Mouse (Mus musculus) midbrain, embryonic 16.5 days (tissue): Measurements from ENCODE around the gene Nme7. TPM values are rescaled to one million over a fixed set of nuclear protein-coding genes. Genes with fewer than 3 reads are reported as not detected.

ENCODE experiments used
- ATAC-seq: fragments of 200-750 bp; cut with Nextera tagmentation; 2 replicates; pipeline ENCODE4 v1.8.0; 2017; ENCODE audit warnings: moderate TSS enrichment
- H3K27ac ChIP-seq: fragments of 300-500 bp; sonication (generic); 2 replicates; pipeline ENCODE4 v1.5.1; 2014; ENCODE audit warnings: mild to moderate bottlenecking, low read length, mixed read lengths
- H3K27me3 ChIP-seq: fragments of 300-500 bp; sonication (generic); 2 replicates; pipeline ENCODE4 v1.6.1; 2014; ENCODE audit warnings: low read depth, low read length, mixed read lengths; ENCODE audit not compliant: control insufficient read depth, insufficient read depth
- H3K36me3 ChIP-seq: fragments of 300-500 bp; sonication (generic); 2 replicates; pipeline ENCODE4 v1.6.1; 2014; ENCODE audit warnings: mild to moderate bottlenecking, low read length, moderate library complexity, mixed read lengths; ENCODE audit not compliant: control insufficient read depth, insufficient read depth
- H3K4me1 ChIP-seq: fragments of 300-500 bp; sonication (generic); 2 replicates; pipeline ENCODE4 v1.6.1; 2014; ENCODE audit warnings: mild to moderate bottlenecking, low read length, mixed read lengths; ENCODE audit not compliant: control insufficient read depth, insufficient read depth
- H3K4me2 ChIP-seq: fragments of 300-500 bp; sonication (generic); 2 replicates; pipeline ENCODE4 v1.6.1; 2014; ENCODE audit warnings: mild to moderate bottlenecking, low read length, mixed read lengths
- H3K4me3 ChIP-seq: fragments of 300-500 bp; sonication (generic); 2 replicates; pipeline ENCODE4 v1.5.1; 2014; ENCODE audit warnings: low read depth, mild to moderate bottlenecking, low read length, moderate library complexity, mixed read lengths
- H3K9ac ChIP-seq: fragments of 300-500 bp; sonication (generic); 2 replicates; pipeline ENCODE4 v1.6.1; 2014; ENCODE audit warnings: low read depth, low read length, mixed read lengths
- H3K9me3 ChIP-seq: fragments of 300-500 bp; sonication (generic); replicated peaks from 2 replicates; pipeline ENCODE4 v1.6.1; 2014; ENCODE audit warnings: mild to moderate bottlenecking, low read length, mixed read lengths; ENCODE audit not compliant: control insufficient read depth, poor library complexity, severe bottlenecking
- WGBS: fragments of 180-500 bp; shearing (Covaris S2); extraction: QIAGEN DNeasy Blood & Tissue Kit; methylation state at CpG from one replicate; pipeline ENCODE4 v1.1.7; 2014; 5-methylcytosine and 5-hydroxymethylcytosine counted together
- polyA plus RNA-seq: library from polyadenylated mRNA; unstranded; fragments of >200 nt; fragmentation: Nextera tagmentation; extraction: Ambion mirVana; gene quantifications from 2 replicates; pipeline ENCODE4 v1.2.1, GENCODE M21; 2015

The Nme7 gene
- polyA plus RNA-seq, 1 experiment from 2014 or later: 31.2 TPM

DNA sequence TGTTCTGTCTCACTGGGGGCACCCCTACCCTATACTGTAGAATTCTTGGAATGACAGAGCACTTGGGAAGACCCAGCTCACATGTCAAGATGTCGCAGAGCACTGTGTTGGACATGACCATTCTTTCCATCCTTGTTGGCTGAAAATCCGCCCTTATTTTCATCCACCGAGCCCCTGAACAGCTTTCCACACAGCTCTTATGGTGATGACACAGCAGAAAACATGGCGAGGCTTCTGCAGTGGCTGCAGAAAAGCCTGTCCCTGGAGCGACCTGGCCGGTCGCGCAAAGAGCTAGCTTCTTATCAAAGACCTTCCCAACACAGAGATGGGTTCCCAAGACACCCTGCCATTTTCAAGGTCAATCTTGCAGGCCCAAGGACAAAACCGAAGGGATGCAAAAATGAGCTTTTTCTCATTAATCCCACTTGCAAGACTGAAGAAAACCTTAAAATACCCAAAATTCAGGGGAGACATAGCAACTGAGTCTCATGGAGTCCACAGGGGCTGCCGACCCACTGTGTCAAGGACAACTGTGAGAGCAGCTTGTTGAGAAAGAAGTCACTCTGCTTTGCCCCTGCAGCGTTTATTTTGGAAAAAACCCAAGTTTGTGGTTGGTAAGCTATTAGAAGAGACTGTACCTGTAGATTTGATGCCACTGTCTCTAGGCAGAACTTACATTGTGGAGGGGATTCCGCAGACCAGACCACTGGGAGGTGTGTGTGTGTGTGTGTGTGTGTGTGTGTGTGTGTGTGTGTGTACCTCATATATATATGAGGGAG is 155.4 kb downstream of the Nme7 start:
- no peaks in the 10 kb centered on the region for H3K36me3 ChIP-seq
- no peaks in the 10 kb centered on the region for H3K27me3 ChIP-seq
- H3K9ac ChIP-seq: peak overlapping the region; percentile 90
- ATAC-seq: no peak
- H3K4me2 ChIP-seq: peak overlapping the region; percentile 57
- no peaks in the 10 kb centered on the region for H3K9me3 ChIP-seq
- peaks cover 30% of the 10 kb centered on the region for H3K4me1 ChIP-seq
- H3K4me3 ChIP-seq: peak overlapping the region; percentile 64
- H3K27ac ChIP-seq: peak overlapping the region; percentile 97
- WGBS: 58% methylated on average over 12 of the region's 12 CpGs

DNA sequence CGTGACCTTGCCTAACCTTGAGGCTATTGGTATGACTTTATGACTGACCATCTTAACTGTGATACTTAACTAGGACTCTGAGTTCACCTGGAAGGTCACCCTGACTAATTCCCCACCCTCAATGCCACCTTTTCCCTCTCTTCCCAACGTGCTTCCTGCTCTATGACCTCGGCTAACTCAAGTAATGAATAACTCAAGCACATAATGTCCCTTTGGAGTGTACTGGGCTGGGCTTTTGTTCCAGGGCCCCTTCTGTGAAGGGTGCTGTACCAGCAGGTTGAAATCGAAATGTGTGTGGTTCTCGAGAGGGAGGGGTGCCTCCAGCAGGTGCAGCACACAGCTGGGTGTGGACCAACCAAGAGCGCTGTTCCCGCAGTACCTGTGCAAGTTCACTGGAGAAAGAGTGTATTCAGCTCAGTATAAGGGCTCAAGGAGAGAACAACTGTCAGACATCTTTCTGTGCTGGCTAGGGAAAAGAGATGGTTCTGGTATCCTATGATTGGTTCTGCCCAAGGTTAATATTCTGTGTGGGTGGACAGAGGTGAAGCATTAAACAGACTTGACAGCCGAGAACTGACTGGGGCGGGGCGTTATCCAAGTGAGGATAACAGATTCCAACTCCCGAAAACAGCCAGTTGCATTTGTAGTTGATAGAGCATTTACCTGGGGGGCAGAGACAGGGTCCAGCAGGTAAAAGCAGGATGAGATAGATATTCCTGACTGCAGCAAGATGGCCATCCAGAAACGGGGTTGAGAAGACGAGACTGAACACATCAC is 157.2 kb downstream of the Nme7 start:
- WGBS: 77% methylated on average over 13 of the region's 13 CpGs
- Histone ChIP-seq H3K36me3 (no peaks in the 10 kb centered on the region), H3K9me3 (no peaks in the 10 kb centered on the region), H3K4me1 (peaks cover 23% of the 10 kb centered on the region), H3K4me3 (no peak overlapping the region), H3K9ac (no peak overlapping the region), H3K4me2 (no peak overlapping the region), H3K27me3 (no peaks in the 10 kb centered on the region), H3K27ac (no peak overlapping the region)
- ATAC-seq: no peak

DNA sequence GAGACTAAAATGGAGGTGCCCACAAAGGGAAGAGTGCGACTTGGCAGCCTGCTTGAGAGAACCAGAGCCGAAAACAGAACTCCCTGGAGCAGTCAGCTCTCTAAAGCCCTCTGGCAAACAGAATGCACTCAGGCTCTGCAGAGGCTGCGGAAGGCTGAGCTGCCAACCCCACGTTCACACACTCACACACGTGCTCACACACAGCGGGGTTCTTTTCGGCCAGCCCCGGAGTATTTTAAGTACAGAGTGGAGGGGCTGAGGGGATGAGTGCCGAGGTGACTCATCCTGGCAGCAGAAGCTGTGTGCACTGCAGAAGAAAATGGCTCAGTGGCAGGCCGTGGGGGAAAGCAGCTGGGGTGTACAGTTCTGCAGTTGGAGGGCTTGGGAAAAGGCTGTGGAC is 157.8 kb downstream of the Nme7 start:
- Histone ChIP-seq H3K4me3 (no peak overlapping the region; the same call in 1 of the 2 replicates), H3K9ac (no peak overlapping the region), H3K9me3 (no peaks in the 10 kb centered on the region), H3K27ac (peak overlapping the region; percentile 38; the same call in 1 of the 2 replicates), H3K4me1 (peaks cover 23% of the 10 kb centered on the region), H3K27me3 (no peaks in the 10 kb centered on the region), H3K36me3 (no peaks in the 10 kb centered on the region), H3K4me2 (peak overlapping the region; percentile 41)
- no peak for ATAC-seq
- 19% methylated on average over 10 of the region's 10 CpGs for WGBS

DNA sequence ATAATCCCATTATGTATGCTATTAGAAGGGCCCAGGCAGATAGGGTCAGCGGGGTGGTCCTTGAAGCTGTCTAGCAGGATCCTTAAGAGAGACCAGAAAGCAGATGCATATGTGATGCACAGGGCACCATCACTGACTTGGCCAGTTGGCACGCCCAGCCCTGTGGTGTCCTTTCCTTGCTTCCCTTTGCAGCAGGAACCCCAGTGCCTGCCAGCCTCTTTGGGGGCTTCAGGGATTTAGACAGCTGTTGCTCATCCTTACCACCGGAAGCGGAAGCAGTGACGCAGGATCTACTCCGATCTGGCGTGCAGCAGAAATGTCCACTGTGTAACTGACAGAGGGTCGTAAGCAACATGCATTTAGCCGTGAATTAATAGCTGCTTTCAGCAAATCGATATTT is 163.5 kb downstream of the Nme7 start:
- H3K27me3 ChIP-seq: no peaks in the 10 kb centered on the region
- H3K4me2 ChIP-seq: no peak overlapping the region
- H3K9me3 ChIP-seq: no peaks in the 10 kb centered on the region
- no peak overlapping the region for H3K27ac ChIP-seq
- H3K36me3 ChIP-seq: no peaks in the 10 kb centered on the region
- 90% methylated on average over 10 of the region's 10 CpGs for WGBS
- ATAC-seq: no peak
- H3K4me1 ChIP-seq: no peaks in the 10 kb centered on the region
- H3K9ac ChIP-seq: no peak overlapping the region
- no peak overlapping the region for H3K4me3 ChIP-seq

DNA sequence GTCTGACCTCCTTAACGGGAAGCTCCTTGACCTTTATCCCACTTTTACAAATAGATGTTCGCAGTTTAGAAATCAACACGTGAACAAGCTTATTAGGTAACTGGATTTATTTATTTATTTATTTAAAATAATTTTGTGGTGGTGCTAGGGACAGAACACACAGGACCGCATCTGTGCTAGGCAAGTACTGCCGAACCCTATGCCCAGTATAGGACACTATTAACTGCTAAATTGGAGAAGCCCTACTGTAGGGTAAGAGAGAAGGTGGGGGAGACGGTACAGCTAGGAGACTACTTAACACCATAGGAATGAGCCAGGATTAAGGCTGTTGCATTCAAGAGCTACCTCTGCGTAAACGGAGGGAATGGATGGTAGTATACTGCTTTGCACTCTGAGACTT is 164.4 kb downstream of the Nme7 start:
- ATAC-seq: no peak
- 81% methylated on average over 8 of the region's 8 CpGs for WGBS
- Histone ChIP-seq H3K4me3 (no peak overlapping the region), H3K4me2 (no peak overlapping the region), H3K9ac (no peak overlapping the region), H3K27me3 (no peaks in the 10 kb centered on the region), H3K36me3 (no peaks in the 10 kb centered on the region), H3K9me3 (no peaks in the 10 kb centered on the region), H3K4me1 (no peaks in the 10 kb centered on the region), H3K27ac (no peak overlapping the region)

DNA sequence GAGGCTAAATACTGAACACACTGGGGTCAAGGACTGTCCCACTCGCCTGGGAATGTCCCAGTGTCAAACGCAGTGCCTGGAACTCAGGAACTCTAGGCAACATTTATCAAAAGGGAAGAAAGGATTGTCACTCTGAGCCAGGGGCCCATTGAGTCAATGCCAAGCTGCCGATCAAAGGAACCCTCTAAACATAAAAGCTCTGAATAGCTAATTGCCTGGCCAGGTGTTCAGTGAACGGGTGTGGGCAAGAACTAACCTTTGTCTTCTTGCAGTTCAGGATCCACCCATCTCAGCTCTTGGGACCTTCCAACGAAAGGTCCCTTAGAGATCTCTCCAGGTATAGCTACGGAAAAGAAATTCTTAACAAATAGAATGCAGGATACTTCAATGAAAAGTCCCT is 167.1 kb downstream of the Nme7 start:
- Histone ChIP-seq H3K9me3 (no peaks in the 10 kb centered on the region), H3K36me3 (no peaks in the 10 kb centered on the region), H3K27me3 (no peaks in the 10 kb centered on the region), H3K4me1 (peaks cover 17% of the 10 kb centered on the region), H3K9ac (no peak overlapping the region), H3K27ac (no peak overlapping the region), H3K4me2 (no peak overlapping the region), H3K4me3 (no peak overlapping the region)
- no peak for ATAC-seq
- 65% methylated on average over 6 of the region's 6 CpGs for WGBS

DNA sequence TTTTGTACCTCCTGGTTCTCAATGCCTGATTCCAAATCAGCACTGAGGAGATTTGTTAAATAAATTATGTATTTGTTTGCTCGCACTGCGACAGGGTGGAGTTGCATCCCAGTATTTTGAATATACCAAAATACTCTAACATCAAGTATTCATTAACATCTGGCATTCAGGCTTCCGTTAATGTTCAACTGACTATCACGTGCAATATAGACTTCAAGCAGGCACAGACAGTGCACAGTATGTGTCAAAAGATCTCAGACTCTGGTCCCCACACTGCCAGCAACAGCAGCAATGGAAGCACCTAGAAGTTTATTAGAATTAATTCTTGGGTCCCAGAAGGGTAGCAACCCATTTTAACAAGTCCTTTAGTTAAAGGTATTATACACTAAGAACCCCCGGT is 167.7 kb downstream of the Nme7 start:
- no peak overlapping the region for H3K27ac ChIP-seq
- H3K4me2 ChIP-seq: no peak overlapping the region
- no peak overlapping the region for H3K4me3 ChIP-seq
- no peaks in the 10 kb centered on the region for H3K27me3 ChIP-seq
- no peaks in the 10 kb centered on the region for H3K9me3 ChIP-seq
- peaks cover 17% of the 10 kb centered on the region for H3K4me1 ChIP-seq
- no peaks in the 10 kb centered on the region for H3K36me3 ChIP-seq
- H3K9ac ChIP-seq: no peak overlapping the region
- no peak for ATAC-seq
- WGBS: 95% methylated on average over 5 of the region's 5 CpGs

DNA sequence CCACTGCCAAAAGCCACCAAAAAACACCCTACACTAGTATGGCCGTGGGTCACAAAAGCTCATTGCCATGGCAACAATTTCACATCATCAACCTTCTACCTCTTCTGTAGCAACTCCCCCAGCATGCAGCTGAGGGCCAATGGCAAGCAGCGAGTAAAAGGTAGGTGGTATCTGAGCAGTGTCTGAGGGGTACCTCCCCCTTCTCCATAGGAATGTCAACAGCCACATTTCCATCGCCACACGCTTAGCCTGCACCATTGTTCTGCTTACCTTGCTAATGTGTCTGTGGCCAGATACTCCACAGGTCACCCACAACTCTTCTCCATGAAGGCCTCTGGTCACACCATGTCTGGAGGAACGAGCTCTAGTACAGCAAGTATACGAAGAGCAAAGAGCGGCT is 169.5 kb downstream of the Nme7 start:
- Histone ChIP-seq H3K27me3 (no peaks in the 10 kb centered on the region), H3K4me2 (no peak overlapping the region), H3K4me1 (peaks cover 17% of the 10 kb centered on the region), H3K9me3 (no peaks in the 10 kb centered on the region), H3K9ac (no peak overlapping the region), H3K27ac (no peak overlapping the region), H3K4me3 (no peak overlapping the region), H3K36me3 (no peaks in the 10 kb centered on the region)
- ATAC-seq: no peak
- WGBS: 88% methylated on average over 7 of the region's 7 CpGs

DNA sequence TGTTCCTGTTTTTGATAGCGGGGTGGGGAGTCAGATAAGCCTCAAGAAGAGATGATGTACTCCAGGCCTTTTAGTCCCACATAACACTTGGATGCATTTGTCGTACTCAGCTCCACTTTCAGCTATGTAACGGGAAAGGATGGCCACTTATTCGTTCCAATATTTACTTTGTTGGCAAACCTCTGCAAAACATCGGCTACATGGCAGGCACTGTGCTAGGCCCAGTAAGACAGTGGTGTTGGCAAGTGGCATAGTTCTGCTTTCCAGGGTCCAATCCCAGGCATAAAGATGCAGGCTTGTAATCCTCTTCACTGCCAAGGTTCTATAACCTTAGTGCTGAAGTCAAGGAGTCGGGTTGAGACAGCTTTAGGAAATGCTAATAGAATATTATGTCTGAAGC is 170.4 kb downstream of the Nme7 start:
- no peak overlapping the region for H3K4me2 ChIP-seq
- H3K36me3 ChIP-seq: no peaks in the 10 kb centered on the region
- no peaks in the 10 kb centered on the region for H3K27me3 ChIP-seq
- peak; percentile 50 for ATAC-seq
- peaks cover 17% of the 10 kb centered on the region for H3K4me1 ChIP-seq
- 85% methylated on average over 6 of the region's 6 CpGs for WGBS
- no peak overlapping the region for H3K9ac ChIP-seq
- H3K9me3 ChIP-seq: no peaks in the 10 kb centered on the region
- no peak overlapping the region for H3K4me3 ChIP-seq
- H3K27ac ChIP-seq: peak overlapping the region; percentile 60
